Mouse (Mus musculus) heart, postnatal 25 days (tissue): ENCODE results near the gene Abca15. TPM values are rescaled to one million over a fixed set of nuclear protein-coding genes. Genes with fewer than 3 reads are reported as not detected.
"Not testable (repeated sequence)": the region's sequence is repeated elsewhere in the genome, so short reads cannot be mapped to it uniquely, and the experiment has no call there.

Experiments
- DNase-seq: peaks from one replicate; pipeline ENCODE4 v3.0.0; 2022; ENCODE audit warnings: low spot score
- intact Hi-C: fragments of 180-260 bp; cut with DNase I; formaldehyde crosslinking; loops from one replicate; pipeline ENCODE4 v1.15.1; 2025
- total RNA-seq, 2 experiments: library from RNA; stranded (reverse); gene quantifications; 2 replicates each; pipeline ENCODE4 v1.2.3; 2021

Abca15 gene
- total RNA-seq: not detected

DNA sequence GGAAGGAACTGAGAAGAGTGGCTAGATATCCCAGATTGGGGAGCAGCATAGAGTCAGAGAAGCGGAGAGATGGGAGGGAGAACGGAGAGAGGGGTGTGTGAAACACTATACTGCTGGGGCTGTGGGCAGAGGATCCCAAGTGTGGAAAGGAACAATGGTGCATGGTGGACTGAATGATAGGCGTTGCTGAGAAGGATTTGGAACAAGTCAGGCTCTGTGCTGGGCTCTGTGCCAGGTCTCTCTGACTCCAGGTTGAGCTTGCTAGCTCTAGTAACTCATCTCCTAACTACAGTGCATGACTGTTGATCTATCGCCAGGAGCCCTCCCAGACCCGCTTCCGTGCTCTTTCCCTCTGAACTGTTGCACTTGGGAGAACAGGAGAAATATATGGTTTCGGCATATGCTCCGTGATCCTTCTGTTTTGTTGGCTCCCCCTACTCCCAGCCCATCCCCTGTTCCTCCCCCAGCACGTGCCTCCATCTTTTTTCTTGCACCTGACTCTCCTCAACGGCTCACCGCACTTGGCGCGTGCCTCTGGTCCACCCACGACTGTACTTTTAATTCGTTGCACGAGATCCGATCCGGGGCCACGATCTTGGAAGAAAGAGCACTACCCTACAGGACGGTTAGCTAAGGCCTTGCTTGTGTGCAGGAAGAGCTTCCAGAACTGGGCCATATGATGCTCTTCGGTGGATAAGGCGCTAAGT, at the start of gene Abca15:
Abca15 (plus strand) TSS at position 584 of the 707 bp plus-strand sequence.
- intact Hi-C loops: loop anchor here (5.0 to 10.0 kb wide), 2 partner anchors 483 to 656 kb away; no protein-coding TSS in a partner anchor
- no peak for DNase-seq

DNA sequence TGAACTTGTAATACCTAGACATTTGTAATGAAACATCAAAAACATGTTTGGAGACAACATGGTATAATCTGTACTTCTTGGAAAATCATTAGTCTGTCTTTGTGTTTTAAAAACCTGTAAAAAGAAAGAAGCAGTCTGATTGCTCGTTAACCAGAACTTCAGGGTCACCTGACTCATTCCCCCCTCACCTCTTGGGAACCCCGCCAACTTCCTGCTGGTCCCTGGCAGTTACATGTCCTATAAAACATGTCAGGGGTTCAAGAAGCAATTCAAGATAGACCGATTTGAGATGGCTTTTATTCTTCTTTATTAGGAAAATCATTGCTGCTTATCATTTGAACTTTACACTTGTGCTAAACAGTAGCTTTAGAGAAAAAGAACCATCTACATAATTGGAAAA, 43.2 kb upstream of the Abca15 start:
- DNase-seq: no peak
- intact Hi-C loops: no loop called here

DNA sequence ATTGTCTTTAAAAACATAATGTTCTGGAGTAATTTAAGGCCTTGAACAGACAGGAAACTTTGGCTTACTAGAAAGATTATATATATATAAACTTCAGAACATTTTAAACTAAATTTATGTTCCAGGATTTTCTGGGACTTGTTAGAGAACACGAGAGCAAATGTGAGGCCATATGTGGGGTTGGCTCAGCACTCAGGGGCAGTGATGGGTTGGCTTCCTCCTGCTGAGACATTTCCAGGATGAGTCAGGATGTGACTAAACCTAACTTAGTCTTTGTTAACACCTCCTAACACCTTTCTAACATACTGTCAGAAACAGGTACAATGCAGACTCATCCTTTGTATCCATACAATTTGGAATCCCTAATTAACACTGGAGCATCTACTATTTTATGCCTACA, 12.4 kb upstream of the Abca15 start:
- intact Hi-C loops: no loop called here
- no peak for DNase-seq

DNA sequence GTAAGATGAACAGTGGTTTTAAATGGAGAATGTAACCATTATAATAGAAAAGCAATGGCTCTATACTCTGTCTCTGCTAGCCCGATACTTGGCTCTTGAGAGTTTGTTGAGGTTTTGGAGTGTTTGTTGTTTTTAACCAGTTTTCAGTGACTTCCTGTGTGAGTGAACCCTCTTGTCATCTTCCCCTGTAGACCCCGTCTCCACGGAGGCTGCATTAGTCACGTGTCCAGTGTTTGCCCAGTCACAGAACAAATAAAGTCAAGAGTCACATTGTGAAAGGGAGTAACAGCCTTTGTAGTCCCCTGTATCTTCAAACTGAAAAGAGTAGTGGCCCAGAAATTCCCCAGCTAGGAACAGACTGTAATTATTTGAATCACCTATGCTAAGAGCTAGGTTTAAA, 5.5 kb upstream of the Abca15 start:
- no peak for DNase-seq
- intact Hi-C loops: loop anchor here (10.0 kb wide), 1 partner anchor 478 kb away; no protein-coding TSS in a partner anchor

DNA sequence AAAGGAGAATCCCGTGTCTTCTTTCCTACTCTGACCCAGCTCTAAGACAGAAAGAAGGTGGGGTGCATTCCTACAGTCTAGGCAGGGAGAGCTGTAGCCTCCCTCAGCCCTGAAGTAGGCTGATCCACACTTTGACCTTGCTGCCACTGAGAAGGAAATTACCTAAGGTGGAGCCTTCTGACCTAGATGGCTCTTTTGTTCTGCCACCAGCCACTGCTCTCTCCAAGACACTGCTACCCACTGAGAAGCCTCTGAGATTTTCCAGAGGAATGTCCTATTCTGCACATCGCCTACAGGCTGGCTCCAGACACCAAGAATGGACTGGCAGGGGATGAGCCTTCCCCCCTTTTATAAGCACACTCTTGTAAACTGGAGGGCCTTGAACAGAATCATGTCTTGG, 2.6 kb upstream of the Abca15 start:
- not testable (repeated sequence) for DNase-seq
- intact Hi-C loops: loop anchor here (2.0 to 10.0 kb wide), 4 partner anchors 201 to 654 kb away; no protein-coding TSS in a partner anchor

DNA sequence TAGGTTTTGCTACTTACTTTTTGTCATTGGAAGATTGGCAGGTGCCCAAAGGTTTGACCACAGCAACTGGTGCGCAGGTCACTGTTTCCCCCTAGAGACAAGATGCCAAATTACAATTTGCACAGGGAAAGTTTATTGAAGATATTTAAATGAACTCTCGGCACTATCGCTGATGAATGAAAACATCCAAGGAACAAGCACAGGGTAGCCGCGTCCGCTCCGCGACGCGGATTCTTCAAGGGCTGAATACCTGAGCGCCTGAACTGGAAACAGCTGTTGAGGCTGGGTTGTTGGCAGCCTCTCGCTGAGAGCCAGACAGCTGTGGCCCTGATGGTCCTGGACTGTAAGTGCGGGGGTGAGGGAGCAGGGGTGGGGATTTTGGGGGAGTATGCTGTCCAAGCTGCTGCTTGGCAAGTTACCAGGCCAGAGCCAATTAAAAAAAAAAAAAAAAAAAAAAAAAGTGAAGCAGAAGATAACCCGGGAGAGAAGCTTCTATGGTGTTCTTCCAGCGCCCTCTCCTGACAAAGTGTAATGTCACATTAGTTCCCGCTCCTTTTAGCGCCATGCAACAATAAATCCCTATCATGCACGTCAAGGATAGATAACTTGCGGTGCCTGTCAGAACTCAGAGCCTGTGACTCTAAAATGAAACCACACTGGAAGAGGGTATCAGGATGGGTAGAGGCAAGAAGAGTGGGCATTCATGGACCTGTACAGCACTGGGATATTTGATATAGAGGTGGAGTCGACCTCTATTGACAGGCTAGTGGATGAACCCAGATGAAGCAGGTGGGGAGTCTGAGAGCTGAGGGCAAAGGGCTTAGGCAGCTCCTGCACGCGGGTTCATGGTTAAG, 1.0 kb upstream of the Abca15 start:
- intact Hi-C loops: loop anchor here (2.0 to 10.0 kb wide), 4 partner anchors 203 to 655 kb away; no protein-coding TSS in a partner anchor
- DNase-seq: no peak

DNA sequence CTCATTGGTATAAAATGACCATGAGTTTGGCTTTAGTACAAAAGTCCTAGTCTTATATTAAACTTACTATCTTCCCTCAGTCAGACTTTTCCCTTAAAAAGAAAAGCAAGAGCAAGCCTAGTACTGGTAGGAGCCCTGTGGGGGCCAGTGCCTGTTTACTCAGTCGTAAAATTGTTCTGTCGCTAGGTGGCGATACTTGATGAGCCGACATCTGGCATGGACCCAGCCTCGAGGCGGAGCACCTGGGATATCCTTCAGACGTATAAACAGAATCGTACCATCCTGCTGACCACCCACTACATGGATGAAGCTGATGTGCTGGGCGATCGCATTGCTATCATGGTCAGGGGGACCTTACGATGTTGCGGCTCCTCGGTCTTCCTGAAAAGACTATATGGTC, 32.7 kb downstream of the Abca15 start:
- DNase-seq: no peak
- intact Hi-C loops: no loop called here

DNA sequence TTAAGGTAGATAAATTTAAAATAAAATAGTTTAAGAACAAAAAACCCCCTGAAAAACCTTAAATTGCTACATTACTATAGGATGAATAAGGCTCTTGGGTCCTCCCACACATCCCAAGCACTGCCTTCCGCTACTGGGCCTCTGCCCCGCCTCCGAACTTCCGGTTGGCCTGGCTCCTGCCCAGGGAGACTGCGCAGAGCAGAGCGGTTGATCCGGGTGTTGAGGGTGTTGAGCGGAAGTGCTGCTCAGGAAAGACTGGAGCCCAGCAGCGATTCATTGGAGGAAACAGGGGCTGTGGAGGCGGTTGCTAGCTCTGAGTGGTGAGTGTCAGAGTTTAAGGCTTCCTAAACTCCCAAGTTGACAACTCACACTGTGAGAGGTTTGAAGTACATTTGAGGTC, 81.0 kb downstream of the Abca15 start, which contains the start of gene Abca16:
Abca16 (plus strand) TSS at position 201 of the 400 bp plus-strand sequence.
- DNase-seq: no peak
- intact Hi-C loops: no loop called here

DNA sequence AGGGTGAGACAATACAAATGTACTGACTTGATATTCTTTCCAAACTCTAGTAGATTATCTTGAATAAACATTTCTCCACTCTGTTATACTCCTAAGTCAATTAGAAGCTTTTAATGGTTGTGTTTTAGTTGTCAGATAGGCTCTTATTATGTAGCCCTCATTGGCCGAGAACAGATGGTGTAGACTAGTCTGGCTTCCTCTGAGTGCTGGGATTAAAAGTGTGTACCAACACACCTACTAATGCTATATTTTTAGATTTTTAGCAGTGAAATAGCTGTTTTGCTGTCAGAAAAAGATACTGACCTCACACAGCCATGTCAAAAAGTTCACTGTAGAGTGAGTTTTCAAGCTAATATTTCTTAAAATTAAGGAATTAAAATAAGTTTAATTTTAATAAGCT, 83.9 kb downstream of the Abca15 start:
- DNase-seq: no peak
- intact Hi-C loops: no loop called here

DNA sequence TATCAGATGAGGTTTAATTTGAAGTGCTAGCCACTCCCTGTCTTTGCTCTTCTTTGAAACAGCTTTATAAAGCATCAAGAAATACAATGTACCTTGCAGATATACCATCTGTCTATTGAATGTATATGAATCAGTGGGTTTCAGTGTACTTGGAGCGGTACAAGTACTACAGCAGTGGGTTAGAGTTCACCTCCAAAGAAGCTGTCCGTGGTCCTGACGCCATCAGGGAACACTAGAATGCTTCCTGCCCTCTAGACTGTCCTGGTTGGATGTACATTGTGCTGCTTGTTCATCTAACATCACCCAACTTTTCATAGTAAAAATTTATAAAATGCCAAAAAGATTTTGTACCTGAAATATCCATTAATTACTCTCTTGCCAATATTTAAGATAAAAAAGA, 98.2 kb downstream of the Abca15 start:
- intact Hi-C loops: no loop called here

DNA sequence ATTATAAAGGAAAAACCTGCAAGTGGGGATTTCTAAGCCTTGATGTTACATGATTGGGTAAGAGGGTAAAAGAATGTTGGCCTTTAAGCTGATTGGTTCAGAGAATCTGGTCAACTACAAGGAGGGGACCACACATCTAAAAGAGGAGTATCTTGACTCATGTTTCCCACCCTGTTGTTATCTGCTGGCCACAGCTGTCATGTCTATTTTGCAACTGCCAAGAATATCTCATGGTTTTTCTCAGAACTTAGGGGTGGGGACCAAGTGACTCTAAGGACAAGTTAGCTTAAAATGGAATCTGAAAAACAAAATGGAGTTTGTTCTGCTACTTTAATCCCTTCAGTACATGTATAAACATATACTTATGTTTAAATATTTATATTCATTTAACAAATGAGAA, 103.0 kb downstream of the Abca15 start:
- no peak for DNase-seq
- intact Hi-C loops: no loop called here

More for the DNA sequence above, 98.2 kb downstream of the Abca15 start:
- DNase-seq: no peak

Other genes with a start within 250 kb of the Abca15 start
- not detected for gene Dnah3, start 233.4 kb upstream of the Abca15 start, total RNA-seq
- gene Tmem159, start 226.3 kb upstream of the Abca15 start, total RNA-seq: 10 to 100 TPM; 19.5 to 23.2 TPM
- under 1 TPM; 0.34 to 0.49 TPM for gene Zp2, start 183.4 kb upstream of the Abca15 start, total RNA-seq
- under 1 TPM in 1 of 2 experiments, not detected in 1; 0.16 TPM for gene Anks4b, start 154.8 kb upstream of the Abca15 start, total RNA-seq
- under 1 TPM; 0.36 to 0.45 TPM for gene Crym, start 126.6 kb upstream of the Abca15 start, total RNA-seq
- not detected for gene Abca14, start 124.7 kb upstream of the Abca15 start, total RNA-seq
- not detected for gene Abca16, start 81.0 kb downstream of the Abca15 start, total RNA-seq